Mouse (Mus musculus): Measurements from ENCODE around the gene Patz1. TPM values are rescaled to one million over a fixed set of nuclear protein-coding genes. Genes with fewer than 3 reads are reported as not detected.

The Patz1 gene
- total RNA-seq (2018; cell fraction: chromatin; rRNA removed), result 10 to 100 TPM in 16 of 26 experiments, 1 to 10 TPM in 10; 2.9 to 42.8 (median 13.5) TPM
- total RNA-seq (2018; cell fraction: cytosol; rRNA removed), result 10 to 100 TPM in 14 of 26 experiments, 1 to 10 TPM in 12; 3.3 to 19.2 (median 10.3) TPM
- total RNA-seq (2018; cell fraction: nucleus; rRNA removed), result 10 to 100 TPM in 17 of 26 experiments, 1 to 10 TPM in 9; 5.3 to 37.7 (median 14.6) TPM
- polyA plus RNA-seq (2018), result 10.9 to 14.0 TPM (median 10.9 TPM) in 3 replicates

DNA sequence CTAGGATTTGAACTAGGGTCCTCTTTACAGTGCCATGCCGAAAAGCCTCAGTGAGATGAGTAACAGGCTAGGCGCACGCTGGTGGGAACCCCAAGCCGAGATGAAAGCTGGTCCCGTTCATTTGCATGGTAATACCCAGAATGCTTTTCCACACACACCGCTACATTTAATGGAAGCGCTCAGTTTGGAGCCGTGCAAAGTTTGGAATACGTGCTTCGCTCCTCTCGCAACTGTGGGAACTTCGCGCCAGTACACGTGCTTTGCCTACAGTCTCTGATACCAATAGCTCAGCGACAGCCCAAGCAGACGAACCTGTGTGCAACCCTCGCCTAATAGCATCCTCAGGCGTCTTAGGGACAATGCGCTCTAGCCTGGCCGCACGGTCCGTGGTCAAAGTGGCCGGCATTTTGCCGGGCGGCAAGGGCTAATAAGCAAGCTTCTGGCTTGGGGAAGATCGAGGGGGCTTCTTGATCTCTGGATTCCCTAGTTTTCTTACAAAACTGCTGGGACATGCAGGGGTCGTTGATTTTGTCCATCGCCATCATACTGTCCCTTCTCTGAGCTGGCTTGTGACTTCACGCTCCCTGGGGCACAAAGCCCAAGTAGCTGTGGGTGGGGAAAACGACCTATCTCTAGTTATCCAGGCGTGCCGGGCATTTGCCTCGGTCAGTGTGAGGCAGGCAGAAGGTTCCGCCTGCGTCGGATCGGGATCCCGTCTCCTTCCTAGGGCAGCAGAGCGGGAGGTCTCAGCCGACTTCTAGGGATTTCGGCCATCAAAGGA is at the start of gene Patz1:
Gene Patz1 (plus strand): TSS at position 354 of the 781 bp plus-strand sequence.
- H3K36me3 ChIP-seq (ENCODE audit: inconsistent target), result peaks cover 3% of the 10 kb centered on the region; the same call in 1 of the 2 replicates
- H3K4me3 ChIP-seq (ENCODE audit: inconsistent target), result peak within 1 kb of the TSS; percentile 41
- 2% methylated on average over 41 of the region's 41 CpGs for WGBS (ENCODE audit: missing documents)
- peaks cover 30% of the 10 kb centered on the region for H3K79me2 ChIP-seq (ENCODE audit: inconsistent target)
- H3K27ac ChIP-seq, result peak within 1 kb of the TSS; percentile 41

DNA sequence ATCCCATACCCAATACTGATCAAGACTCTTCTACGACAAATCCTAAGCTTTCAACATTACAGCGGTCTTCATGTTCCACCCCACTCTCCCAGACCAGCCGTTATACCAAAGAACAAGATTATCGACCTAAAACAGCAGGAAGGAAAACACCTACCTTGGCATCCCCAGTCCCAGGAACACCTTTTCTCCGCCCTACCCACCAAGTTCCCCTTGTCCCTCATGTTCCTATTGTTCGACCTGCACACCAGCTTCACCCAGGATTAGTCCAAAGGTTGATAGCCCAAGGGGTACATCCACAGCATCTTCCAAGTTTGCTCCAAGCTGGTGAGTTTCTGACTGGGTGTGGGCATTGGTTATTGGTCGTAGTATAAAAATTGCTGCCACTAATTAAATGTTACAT is 46.3 kb upstream of the Patz1 start:
- WGBS (ENCODE audit: missing documents), result 93% methylated on average over 7 of the region's 7 CpGs
- no peak overlapping the region for H3K4me3 ChIP-seq (ENCODE audit: inconsistent target)
- H3K36me3 ChIP-seq (ENCODE audit: inconsistent target), result peaks cover 60% of the 10 kb centered on the region
- H3K79me2 ChIP-seq (ENCODE audit: inconsistent target), result no peaks in the 10 kb centered on the region
- no peak overlapping the region for H3K27ac ChIP-seq

DNA sequence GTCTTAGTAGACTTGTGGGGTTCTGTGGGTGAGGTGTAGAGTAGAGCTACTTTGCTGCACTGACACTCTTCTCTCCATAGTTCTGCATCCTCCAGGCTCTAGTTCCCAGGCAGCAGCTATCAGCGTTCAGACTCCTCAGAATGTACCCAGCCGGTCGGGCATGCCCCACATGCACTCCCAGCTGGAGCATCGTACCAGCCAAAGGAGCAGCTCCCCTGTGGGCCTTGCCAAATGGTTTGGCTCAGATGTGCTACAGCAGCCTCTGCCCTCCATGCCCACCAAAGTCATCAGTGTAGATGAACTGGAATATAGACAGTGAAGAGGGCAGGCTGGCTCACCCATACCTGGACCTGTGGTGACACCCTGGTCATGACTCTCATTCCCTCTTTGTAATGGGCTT is 44.9 kb upstream of the Patz1 start:
- 83% methylated on average over 3 of the region's 4 CpGs for WGBS (ENCODE audit: missing documents)
- Histone ChIP-seq H3K36me3 (ENCODE audit: inconsistent target) (peaks cover 60% of the 10 kb centered on the region), H3K4me3 (ENCODE audit: inconsistent target) (no peak overlapping the region), H3K79me2 (ENCODE audit: inconsistent target) (no peaks in the 10 kb centered on the region), H3K27ac (no peak overlapping the region)

DNA sequence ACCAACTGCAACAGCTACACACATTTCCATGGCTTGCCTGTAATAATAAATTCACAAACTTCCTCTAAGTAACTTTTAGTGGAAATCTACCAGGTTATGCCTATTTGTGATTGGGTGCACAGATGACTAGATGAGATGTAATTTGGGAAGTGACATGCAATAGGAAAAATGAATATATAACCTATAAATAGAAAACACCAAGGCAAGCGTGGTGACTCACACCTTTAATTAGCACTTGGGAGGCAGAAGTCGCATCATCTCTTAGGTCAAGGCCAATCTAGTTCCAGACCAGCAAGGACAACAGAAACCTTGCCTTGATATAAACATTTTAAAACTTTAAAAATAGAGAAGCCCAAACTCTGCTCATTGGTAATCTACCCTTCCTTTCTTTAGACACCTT is 41.3 kb upstream of the Patz1 start:
- Histone ChIP-seq H3K27ac (peak overlapping the region; percentile 65), H3K36me3 (ENCODE audit: inconsistent target) (peaks cover 66% of the 10 kb centered on the region), H3K4me3 (ENCODE audit: inconsistent target) (no peak overlapping the region), H3K79me2 (ENCODE audit: inconsistent target) (no peaks in the 10 kb centered on the region)
- 35% methylated on average over 2 of the region's 2 CpGs for WGBS (ENCODE audit: missing documents)

DNA sequence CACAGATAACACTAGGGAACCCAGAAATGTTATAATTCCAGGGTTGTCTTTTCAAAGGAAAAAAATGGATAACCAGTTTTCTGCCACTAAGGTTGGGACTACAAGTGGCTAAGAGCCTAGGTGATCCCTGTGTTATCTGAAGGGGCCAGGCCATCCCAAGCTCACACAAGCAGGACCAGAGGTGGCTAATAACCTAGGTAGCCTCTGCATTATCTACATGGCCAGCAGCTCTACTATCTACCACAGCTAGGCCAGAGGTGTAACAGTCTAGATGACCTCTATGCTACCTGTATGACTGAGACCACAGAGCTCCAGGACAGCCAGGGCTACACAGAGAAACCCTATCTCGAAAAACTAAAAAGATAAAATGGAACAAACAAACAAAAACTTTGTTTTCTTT is 29.1 kb upstream of the Patz1 start:
- Histone ChIP-seq H3K27ac (no peak overlapping the region), H3K4me3 (ENCODE audit: inconsistent target) (no peak overlapping the region), H3K36me3 (ENCODE audit: inconsistent target) (peaks cover 72% of the 10 kb centered on the region), H3K79me2 (ENCODE audit: inconsistent target) (peaks cover 24% of the 10 kb centered on the region)
- 100% methylated on average over 1 of the region's 1 CpGs for WGBS (ENCODE audit: missing documents)

DNA sequence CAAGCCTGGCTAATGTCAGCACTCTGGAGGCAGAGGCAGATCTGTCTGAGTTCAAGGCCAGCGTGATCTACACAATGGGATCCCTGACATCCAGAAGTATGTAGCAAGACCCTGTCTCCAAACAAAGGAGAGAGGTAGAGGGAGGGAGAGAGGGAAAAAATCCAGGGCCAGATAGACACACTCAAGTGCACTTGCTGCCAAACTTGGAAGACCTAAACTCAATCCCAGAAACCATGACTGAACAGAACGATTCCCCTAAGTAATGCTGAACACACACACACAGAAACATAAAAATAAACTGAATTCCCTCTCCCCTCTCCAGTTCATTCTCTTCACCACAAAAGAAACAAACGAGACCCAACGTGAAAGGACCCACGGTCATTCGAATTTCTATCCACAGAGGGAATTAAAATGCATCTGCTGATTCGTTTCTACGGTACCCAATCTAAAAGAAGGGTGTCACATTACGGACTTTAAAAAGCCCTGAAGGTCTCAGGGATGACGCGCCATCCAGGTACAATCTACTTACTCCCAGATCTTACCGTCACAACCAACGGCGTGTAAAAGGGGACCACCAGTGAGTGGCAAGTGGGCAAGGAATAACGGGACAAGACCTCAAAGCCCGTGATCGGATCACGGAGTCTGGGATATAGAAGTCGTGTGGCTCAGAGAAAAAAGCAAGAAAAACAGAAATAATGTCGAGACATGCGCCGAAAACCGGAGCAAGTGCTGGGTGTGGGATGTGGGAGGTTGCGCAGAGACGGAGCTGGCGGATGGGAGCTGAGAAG is 23.2 kb upstream of the Patz1 start:
- peaks cover 40% of the 10 kb centered on the region for H3K79me2 ChIP-seq (ENCODE audit: inconsistent target)
- peak overlapping the region; percentile 46 for H3K27ac ChIP-seq
- H3K4me3 ChIP-seq (ENCODE audit: inconsistent target), result peak overlapping the region; percentile 94
- whole genome bisulfite sequencing (ENCODE audit: missing documents), result 3% methylated on average over 26 of the region's 26 CpGs
- H3K36me3 ChIP-seq (ENCODE audit: inconsistent target), result peaks cover 26% of the 10 kb centered on the region

DNA sequence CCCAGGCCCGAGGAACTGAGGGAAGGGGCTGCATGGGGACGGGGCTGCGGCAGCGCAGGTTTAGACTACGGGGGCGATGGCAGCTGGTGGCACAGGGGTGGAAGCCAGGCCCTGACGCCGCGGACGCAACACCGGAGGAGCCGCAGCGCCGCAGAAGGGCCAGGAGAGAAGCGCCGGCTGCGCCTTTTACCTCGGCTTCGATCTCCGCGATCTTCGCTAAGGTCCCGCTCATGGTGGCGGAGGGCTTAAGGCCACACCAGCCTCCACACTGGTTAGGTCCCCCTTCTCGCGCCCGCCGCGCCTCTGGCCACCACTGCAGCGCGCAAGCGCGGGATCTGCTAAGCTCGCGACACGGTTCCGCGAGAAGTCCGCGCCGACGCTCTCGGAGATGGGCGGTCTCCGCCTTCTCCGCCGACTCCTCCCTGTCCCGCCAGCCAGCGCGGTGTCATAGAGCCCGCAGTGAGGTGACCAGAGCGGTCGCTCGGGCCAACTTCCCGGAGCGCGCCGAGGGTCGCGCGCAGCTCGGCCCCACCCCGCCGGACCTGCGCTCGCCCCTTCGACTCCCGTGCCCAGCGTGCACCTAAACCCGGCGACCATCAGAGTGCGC is 22.5 kb upstream of the Patz1 start, which contains the start of gene Drg1:
Gene Drg1 (minus strand): TSS at position 337 of the 607 bp plus-strand sequence.
- WGBS (ENCODE audit: missing documents), result under 1% methylated on average over 72 of the region's 72 CpGs
- Histone ChIP-seq H3K36me3 (ENCODE audit: inconsistent target) (peaks cover 23% of the 10 kb centered on the region), H3K27ac (peak within 1 kb of the TSS; percentile 46), H3K79me2 (ENCODE audit: inconsistent target) (peaks cover 40% of the 10 kb centered on the region), H3K4me3 (ENCODE audit: inconsistent target) (peak within 1 kb of the TSS; percentile 94)

DNA sequence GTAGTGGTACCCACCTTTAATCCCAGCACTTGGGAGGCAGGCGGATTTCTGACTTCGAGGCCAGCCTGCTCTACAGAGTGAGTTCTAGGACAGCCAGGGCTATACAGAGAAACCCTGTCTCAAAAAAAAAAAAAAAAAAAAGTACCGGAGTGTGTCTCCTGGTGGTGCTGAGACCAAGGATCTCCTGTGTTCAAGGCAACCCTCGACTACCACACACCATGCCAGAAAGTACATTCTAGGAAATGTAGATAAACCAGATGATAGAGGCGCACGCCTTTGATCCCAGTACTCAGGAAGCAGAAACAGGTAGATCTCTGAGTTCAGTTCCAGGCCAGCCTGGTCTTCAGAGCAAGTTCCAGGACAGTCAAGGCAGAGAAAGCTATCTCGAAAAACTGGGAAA is 21.5 kb upstream of the Patz1 start:
- Histone ChIP-seq H3K4me3 (ENCODE audit: inconsistent target) (peak overlapping the region; percentile 59), H3K27ac (no peak overlapping the region), H3K79me2 (ENCODE audit: inconsistent target) (peaks cover 40% of the 10 kb centered on the region), H3K36me3 (ENCODE audit: inconsistent target) (peaks cover 14% of the 10 kb centered on the region)
- WGBS (ENCODE audit: missing documents), result 58% methylated on average over 7 of the region's 7 CpGs

DNA sequence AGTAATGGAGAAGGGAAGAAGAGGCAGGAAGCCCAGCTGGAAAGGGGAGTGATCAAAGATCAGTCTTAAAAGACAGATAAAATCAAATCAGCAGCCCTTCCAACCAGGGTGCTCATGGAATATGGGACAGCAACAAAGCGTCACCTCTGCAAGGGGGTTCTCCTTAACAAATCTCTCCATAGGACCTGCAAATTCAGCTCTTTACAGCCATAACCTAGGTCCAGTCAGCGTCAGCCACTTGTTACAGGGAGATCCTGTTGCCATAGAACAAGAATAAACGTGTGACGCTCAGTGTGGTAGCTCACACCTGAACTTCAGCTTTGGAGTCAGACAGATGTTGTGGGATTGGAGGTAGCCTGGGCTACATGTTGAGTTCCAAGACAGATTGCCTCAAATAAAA is 19.4 kb upstream of the Patz1 start:
- H3K36me3 ChIP-seq (ENCODE audit: inconsistent target), result no peaks in the 10 kb centered on the region
- no peak overlapping the region for H3K4me3 ChIP-seq (ENCODE audit: inconsistent target)
- WGBS (ENCODE audit: missing documents), result 89% methylated on average over 4 of the region's 4 CpGs
- H3K27ac ChIP-seq, result no peak overlapping the region
- peaks cover 19% of the 10 kb centered on the region for H3K79me2 ChIP-seq (ENCODE audit: inconsistent target)

DNA sequence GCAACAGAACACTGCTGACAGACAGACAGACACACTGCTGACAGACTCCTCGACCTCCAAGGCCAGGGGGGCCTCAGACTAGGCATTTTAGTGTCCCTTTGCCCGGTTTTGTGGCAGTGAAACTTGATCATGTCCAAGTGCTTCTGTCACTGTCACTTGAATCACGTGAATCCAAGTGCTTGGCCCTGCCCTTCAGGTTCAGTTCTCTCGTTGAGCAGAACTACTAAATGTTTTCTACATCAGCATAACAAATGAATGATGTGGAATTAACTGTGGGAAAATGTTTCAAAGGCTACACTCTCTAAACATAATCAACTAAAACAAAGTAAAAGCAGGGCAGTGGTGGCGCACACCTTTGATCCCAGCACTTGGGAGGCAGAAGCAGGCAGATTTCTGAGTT is 10.3 kb upstream of the Patz1 start:
- Histone ChIP-seq H3K4me3 (ENCODE audit: inconsistent target) (no peak overlapping the region), H3K27ac (no peak overlapping the region), H3K79me2 (ENCODE audit: inconsistent target) (no peaks in the 10 kb centered on the region), H3K36me3 (ENCODE audit: inconsistent target) (no peaks in the 10 kb centered on the region)
- 88% methylated on average over 5 of the region's 5 CpGs for WGBS (ENCODE audit: missing documents)

DNA sequence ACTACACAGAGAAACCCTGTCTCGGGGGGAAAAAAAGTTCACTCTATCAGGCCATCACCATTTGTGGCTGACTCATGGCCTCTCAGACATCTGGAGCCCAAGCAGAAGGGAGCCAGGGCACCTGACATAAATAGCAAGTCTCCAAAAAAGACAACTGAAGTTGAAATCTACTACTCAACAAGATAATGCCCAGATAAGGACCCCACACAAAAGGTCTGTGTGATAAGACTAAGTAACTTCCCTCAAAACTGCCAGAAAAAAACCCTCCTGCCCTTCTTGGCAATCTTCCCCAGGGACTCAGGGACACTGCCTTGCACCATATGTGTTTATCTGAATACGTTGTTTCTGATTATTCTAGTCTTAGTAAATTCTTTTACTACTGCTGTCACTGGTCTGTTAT is 8.9 kb upstream of the Patz1 start:
- Histone ChIP-seq H3K27ac (no peak overlapping the region), H3K36me3 (ENCODE audit: inconsistent target) (no peaks in the 10 kb centered on the region), H3K4me3 (ENCODE audit: inconsistent target) (no peak overlapping the region), H3K79me2 (ENCODE audit: inconsistent target) (no peaks in the 10 kb centered on the region)
- WGBS (ENCODE audit: missing documents), result 74% methylated on average over 2 of the region's 2 CpGs

DNA sequence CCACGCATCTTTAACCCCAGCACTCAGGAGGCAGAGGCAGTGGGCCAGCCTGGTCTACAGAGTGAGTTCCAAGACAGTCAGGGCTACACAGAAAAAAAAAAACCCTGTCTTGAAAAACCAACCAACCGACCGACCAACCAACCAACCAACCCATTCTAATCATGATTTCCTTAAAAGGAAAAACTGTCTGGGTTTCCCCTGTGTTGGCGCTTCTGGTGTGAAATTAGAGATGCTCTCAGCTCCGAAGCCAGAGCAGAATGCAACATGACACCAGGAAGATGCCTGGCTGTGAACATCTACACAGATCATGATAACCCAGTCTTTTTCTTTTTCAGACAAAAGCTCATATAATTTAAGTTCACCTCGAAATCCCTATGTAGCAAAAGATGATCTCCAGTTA is 5.8 kb upstream of the Patz1 start:
- H3K79me2 ChIP-seq (ENCODE audit: inconsistent target), result no peaks in the 10 kb centered on the region
- H3K4me3 ChIP-seq (ENCODE audit: inconsistent target), result no peak overlapping the region
- no peak overlapping the region for H3K27ac ChIP-seq
- WGBS (ENCODE audit: missing documents), result 93% methylated on average over 6 of the region's 6 CpGs
- H3K36me3 ChIP-seq (ENCODE audit: inconsistent target), result no peaks in the 10 kb centered on the region

DNA sequence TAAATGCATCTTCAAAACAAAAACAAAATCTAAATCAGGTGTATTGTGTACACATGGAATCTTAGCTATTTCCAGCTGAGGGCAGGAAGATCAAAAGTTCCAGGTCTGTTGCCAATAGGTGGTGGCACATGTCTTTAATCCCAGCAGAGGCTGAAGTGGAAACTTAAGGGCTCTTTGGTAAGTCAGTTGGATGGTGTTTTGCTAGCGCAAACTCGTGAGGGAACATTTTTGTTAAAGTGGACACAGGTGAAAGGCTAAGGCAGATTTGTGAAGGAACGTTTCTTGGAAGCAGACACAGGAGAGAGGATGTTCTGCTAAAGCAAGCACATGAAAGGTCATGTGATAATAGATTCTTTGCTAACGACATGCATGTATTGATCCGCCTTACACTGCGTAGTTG is 5.0 kb upstream of the Patz1 start:
- Histone ChIP-seq H3K4me3 (ENCODE audit: inconsistent target) (no peak overlapping the region), H3K27ac (no peak overlapping the region), H3K79me2 (ENCODE audit: inconsistent target) (no peaks in the 10 kb centered on the region), H3K36me3 (ENCODE audit: inconsistent target) (no peaks in the 10 kb centered on the region)
- WGBS (ENCODE audit: missing documents), result 96% methylated on average over 6 of the region's 6 CpGs

DNA sequence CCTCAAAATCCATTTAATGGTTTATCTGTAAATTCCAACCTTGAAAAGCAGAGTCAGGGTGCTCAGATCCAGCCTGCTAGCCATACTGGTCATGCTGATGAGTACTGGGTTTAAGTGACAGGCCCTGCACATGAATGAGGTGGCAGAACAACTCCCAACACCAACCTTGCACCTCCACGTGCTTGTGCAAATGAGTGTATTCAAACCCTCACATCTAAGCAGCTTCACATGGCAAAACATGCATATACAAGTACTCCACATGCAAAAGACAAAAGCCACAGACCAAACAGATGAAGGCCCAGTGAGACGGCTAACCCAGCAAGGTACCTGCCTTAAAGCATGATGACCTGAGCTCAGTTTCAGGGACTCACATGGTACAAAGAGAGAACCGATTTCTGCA is 2.7 kb upstream of the Patz1 start:
- 90% methylated on average over 2 of the region's 3 CpGs for WGBS (ENCODE audit: missing documents)
- peaks cover 2% of the 10 kb centered on the region for H3K79me2 ChIP-seq (ENCODE audit: inconsistent target)
- no peak overlapping the region for H3K27ac ChIP-seq
- H3K36me3 ChIP-seq (ENCODE audit: inconsistent target), result no peaks in the 10 kb centered on the region
- H3K4me3 ChIP-seq (ENCODE audit: inconsistent target), result no peak overlapping the region
